Mouse (Mus musculus): Measurements from ENCODE around the gene Cntnap2. TPM values are rescaled to one million over a fixed set of nuclear protein-coding genes. Genes with fewer than 3 reads are reported as not detected.

The Cntnap2 gene
- polyA plus RNA-seq, 1 experiment from 2014 or later = 70.3 TPM

- DNase-seq (ENCODE audit: low spot score) (no peak), ATAC-seq (no peak)
- Histone ChIP-seq H3K4me3 (ENCODE audit: low read depth, low read length) (no peak overlapping the region), H3K36me3 (ENCODE audit: control insufficient read depth, insufficient read depth, low read length) (no peaks in the 10 kb centered on the region), H3K9me3 (replicated peaks; ENCODE audit: control insufficient read depth, low read length) (no peaks in the 10 kb centered on the region), H3K9ac (ENCODE audit: low read length) (no peak overlapping the region), H3K27ac (ENCODE audit: low read depth, low read length) (peak overlapping the region; percentile 58; the same call in 1 of the 2 replicates), H3K4me2 (ENCODE audit: low read length) (no peak overlapping the region), H3K27me3 (replicated peaks; ENCODE audit: control insufficient read depth, insufficient read depth, low read length) (no peaks in the 10 kb centered on the region), H3K4me1 (ENCODE audit: control insufficient read depth, insufficient read depth, low read length) (peaks cover 18% of the 10 kb centered on the region)
- WGBS = 15% methylated on average over 3 of the region's 3 CpGs
These were observed 2168.4 kb downstream of the Cntnap2 start for GRCm38 (mm10) chr6:47227601-47228000.

GRCm38 (mm10) chr6:47228676-47229317, 2169.6 kb downstream of the Cntnap2 start:
- ATAC-seq (peak; percentile 95), DNase-seq (ENCODE audit: low spot score) (peak; percentile 89)
- Histone ChIP-seq H3K4me3 (ENCODE audit: low read depth, low read length) (no peak overlapping the region), H3K4me1 (ENCODE audit: control insufficient read depth, insufficient read depth, low read length) (peaks cover 18% of the 10 kb centered on the region), H3K27ac (ENCODE audit: low read depth, low read length) (peak overlapping the region; percentile 84), H3K9ac (ENCODE audit: low read length) (no peak overlapping the region), H3K9me3 (replicated peaks; ENCODE audit: control insufficient read depth, low read length) (no peaks in the 10 kb centered on the region), H3K36me3 (ENCODE audit: control insufficient read depth, insufficient read depth, low read length) (no peaks in the 10 kb centered on the region), H3K27me3 (replicated peaks; ENCODE audit: control insufficient read depth, insufficient read depth, low read length) (no peaks in the 10 kb centered on the region), H3K4me2 (ENCODE audit: low read length) (0 out of 2 replicates have a peak overlapping the region, but pooled peaks have one; percentile 5)
- WGBS = 38% methylated on average over 7 of the region's 7 CpGs

- Histone ChIP-seq H3K9ac (ENCODE audit: low read length) (no peak overlapping the region), H3K4me2 (ENCODE audit: low read length) (no peak overlapping the region), H3K9me3 (replicated peaks; ENCODE audit: control insufficient read depth, low read length) (no peaks in the 10 kb centered on the region), H3K27me3 (replicated peaks; ENCODE audit: control insufficient read depth, insufficient read depth, low read length) (no peaks in the 10 kb centered on the region), H3K27ac (ENCODE audit: low read depth, low read length) (peak overlapping the region; percentile 46; the same call in 1 of the 2 replicates), H3K36me3 (ENCODE audit: control insufficient read depth, insufficient read depth, low read length) (no peaks in the 10 kb centered on the region), H3K4me1 (ENCODE audit: control insufficient read depth, insufficient read depth, low read length) (peaks cover 23% of the 10 kb centered on the region), H3K4me3 (ENCODE audit: low read depth, low read length) (no peak overlapping the region)
- peak; percentile 62; the same call in 1 of the 2 replicates for ATAC-seq
- 59% methylated on average over 6 of the region's 6 CpGs for WGBS
- DNase-seq (ENCODE audit: low spot score) = peak; percentile 85
These were observed 2172.4 kb downstream of the Cntnap2 start for GRCm38 (mm10) chr6:47231513-47231912.

- Histone ChIP-seq H3K27ac (ENCODE audit: low read depth, low read length) (peak overlapping the region; percentile 90), H3K36me3 (ENCODE audit: control insufficient read depth, insufficient read depth, low read length) (no peaks in the 10 kb centered on the region), H3K4me1 (ENCODE audit: control insufficient read depth, insufficient read depth, low read length) (peaks cover 30% of the 10 kb centered on the region), H3K27me3 (replicated peaks; ENCODE audit: control insufficient read depth, insufficient read depth, low read length) (no peaks in the 10 kb centered on the region), H3K4me2 (ENCODE audit: low read length) (peak overlapping the region; percentile 18; the same call in 1 of the 2 replicates), H3K4me3 (ENCODE audit: low read depth, low read length) (no peak overlapping the region), H3K9ac (ENCODE audit: low read length) (no peak overlapping the region), H3K9me3 (replicated peaks; ENCODE audit: control insufficient read depth, low read length) (no peaks in the 10 kb centered on the region)
- peak; percentile 81 for ATAC-seq
- WGBS = 4% methylated on average over 3 of the region's 3 CpGs
- peak; percentile 93 for DNase-seq (ENCODE audit: low spot score)
These were observed 2180.3 kb downstream of the Cntnap2 start for GRCm38 (mm10) chr6:47239376-47239921.

GRCm38 (mm10) chr6:47241379-47241778, 2182.2 kb downstream of the Cntnap2 start:
- no peak overlapping the region for H3K9ac ChIP-seq (ENCODE audit: low read length)
- no peaks in the 10 kb centered on the region for H3K36me3 ChIP-seq (ENCODE audit: control insufficient read depth, insufficient read depth, low read length)
- no peak for DNase-seq (ENCODE audit: low spot score)
- no peak overlapping the region for H3K4me2 ChIP-seq (ENCODE audit: low read length)
- H3K27ac ChIP-seq (ENCODE audit: low read depth, low read length) = no peak overlapping the region
- H3K4me1 ChIP-seq (ENCODE audit: control insufficient read depth, insufficient read depth, low read length) = peaks cover 34% of the 10 kb centered on the region
- H3K9me3 ChIP-seq (replicated peaks; ENCODE audit: control insufficient read depth, low read length) = no peaks in the 10 kb centered on the region
- ATAC-seq = no peak
- no peak overlapping the region for H3K4me3 ChIP-seq (ENCODE audit: low read depth, low read length)
- H3K27me3 ChIP-seq (replicated peaks; ENCODE audit: control insufficient read depth, insufficient read depth, low read length) = no peaks in the 10 kb centered on the region

- no peaks in the 10 kb centered on the region for H3K36me3 ChIP-seq (ENCODE audit: control insufficient read depth, insufficient read depth, low read length)
- 13% methylated on average over 6 of the region's 6 CpGs for WGBS
- H3K27me3 ChIP-seq (replicated peaks; ENCODE audit: control insufficient read depth, insufficient read depth, low read length) = no peaks in the 10 kb centered on the region
- H3K4me2 ChIP-seq (ENCODE audit: low read length) = peak overlapping the region; percentile 62
- H3K9me3 ChIP-seq (replicated peaks; ENCODE audit: control insufficient read depth, low read length) = no peaks in the 10 kb centered on the region
- peak overlapping the region; percentile 88 for H3K27ac ChIP-seq (ENCODE audit: low read depth, low read length)
- peak overlapping the region; percentile 45 for H3K4me3 ChIP-seq (ENCODE audit: low read depth, low read length)
- ATAC-seq = peak; percentile 83
- peaks cover 28% of the 10 kb centered on the region for H3K4me1 ChIP-seq (ENCODE audit: control insufficient read depth, insufficient read depth, low read length)
- peak; percentile 97 for DNase-seq (ENCODE audit: low spot score)
- H3K9ac ChIP-seq (ENCODE audit: low read length) = peak overlapping the region; percentile 68
These were observed 2184.9 kb downstream of the Cntnap2 start for GRCm38 (mm10) chr6:47243863-47244606.

DNA sequence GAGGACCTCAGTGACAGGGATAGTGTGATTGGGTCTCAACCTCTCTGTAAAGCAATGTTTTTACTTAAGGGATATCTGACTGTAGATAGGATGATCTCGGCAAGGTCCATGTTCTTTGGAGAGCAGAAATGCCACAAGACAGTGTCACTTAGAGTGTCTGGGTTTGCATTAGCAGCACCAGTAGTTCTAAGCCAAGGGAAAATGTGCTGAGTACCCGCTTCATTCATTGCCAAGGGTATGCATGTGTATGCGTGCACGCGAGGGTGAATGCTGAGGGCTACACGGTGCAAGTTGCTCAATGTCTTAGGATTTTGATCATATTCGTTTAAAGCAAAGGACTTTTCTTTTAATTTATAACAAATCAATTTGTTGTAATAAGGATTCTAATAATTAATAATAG, 2185.5 kb downstream of the Cntnap2 start:
- WGBS = 2% methylated on average over 7 of the region's 7 CpGs
- H3K4me2 ChIP-seq (ENCODE audit: low read length) = peak overlapping the region; percentile 62
- ATAC-seq = peak; percentile 77
- no peaks in the 10 kb centered on the region for H3K27me3 ChIP-seq (replicated peaks; ENCODE audit: control insufficient read depth, insufficient read depth, low read length)
- peak overlapping the region; percentile 68 for H3K9ac ChIP-seq (ENCODE audit: low read length)
- peak overlapping the region; percentile 88 for H3K27ac ChIP-seq (ENCODE audit: low read depth, low read length)
- peak; percentile 63 for DNase-seq (ENCODE audit: low spot score)
- no peaks in the 10 kb centered on the region for H3K9me3 ChIP-seq (replicated peaks; ENCODE audit: control insufficient read depth, low read length)
- H3K4me1 ChIP-seq (ENCODE audit: control insufficient read depth, insufficient read depth, low read length) = peaks cover 21% of the 10 kb centered on the region
- H3K4me3 ChIP-seq (ENCODE audit: low read depth, low read length) = peak overlapping the region; percentile 45
- no peaks in the 10 kb centered on the region for H3K36me3 ChIP-seq (ENCODE audit: control insufficient read depth, insufficient read depth, low read length)

DNA sequence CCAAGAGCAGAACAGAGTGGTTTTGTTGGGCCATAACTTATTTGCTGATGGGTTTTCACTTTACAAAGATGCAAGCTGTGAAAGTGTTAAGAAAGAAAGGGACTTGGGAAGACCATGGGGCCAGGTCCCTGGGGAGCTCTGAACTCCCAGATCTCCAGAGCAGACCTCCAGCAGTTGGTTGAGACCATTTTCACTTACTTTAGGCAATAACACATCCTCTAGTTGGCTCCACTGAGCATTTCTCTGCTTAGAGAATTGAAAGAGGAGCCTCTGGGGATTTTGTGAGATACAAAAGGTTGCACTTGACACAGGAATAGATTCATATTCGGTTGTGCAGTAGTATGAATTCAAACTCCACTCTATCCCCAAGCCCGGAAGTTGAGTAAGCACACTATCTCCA, 2196.1 kb downstream of the Cntnap2 start:
- H3K27me3 ChIP-seq (replicated peaks; ENCODE audit: control insufficient read depth, insufficient read depth, low read length) = no peaks in the 10 kb centered on the region
- DNase-seq (ENCODE audit: low spot score) = no peak
- peaks cover 7% of the 10 kb centered on the region for H3K4me1 ChIP-seq (ENCODE audit: control insufficient read depth, insufficient read depth, low read length)
- no peak overlapping the region for H3K4me3 ChIP-seq (ENCODE audit: low read depth, low read length)
- no peak for ATAC-seq
- H3K27ac ChIP-seq (ENCODE audit: low read depth, low read length) = no peak overlapping the region
- no peak overlapping the region for H3K9ac ChIP-seq (ENCODE audit: low read length)
- H3K9me3 ChIP-seq (replicated peaks; ENCODE audit: control insufficient read depth, low read length) = no peaks in the 10 kb centered on the region
- 80% methylated on average over 2 of the region's 2 CpGs for WGBS
- no peaks in the 10 kb centered on the region for H3K36me3 ChIP-seq (ENCODE audit: control insufficient read depth, insufficient read depth, low read length)
- no peak overlapping the region for H3K4me2 ChIP-seq (ENCODE audit: low read length)
